In genomic region chr2:4445629-4446400, GRCm38 (mm10) we compare ENCODE assay signal across 8 mouse cellular contexts.
DNase-seq lines count a peak whose midpoint lies in the region; ATAC-seq and TF ChIP-seq lines count a peak whose summit lies in the region.

No protein-coding gene starts in this region.

- H3K9ac ChIP-seq in lung, postnatal 0 days (replicated peaks; ENCODE audit: low read depth), result no peak overlapping the region

- TF ChIP-seq CTCF in lung, postnatal 0 days (IDR thresholded peaks at IDR 0.05), result no peak

- 73% methylated on average over 10 of the region's 10 CpGs for WGBS in lung, postnatal 0 days

- no peaks in the 10 kb centered on the region for H3K36me3 ChIP-seq in lung, postnatal 0 days (ENCODE audit: insufficient read depth, low read length)

- 0 out of 2 replicates have a peak overlapping the region, but pooled peaks have one; percentile 4 for H3K27ac ChIP-seq in lung, postnatal 0 days (ENCODE audit: low read length)

- no peak for TF ChIP-seq EP300 in lung, postnatal 0 days (IDR thresholded peaks at IDR 0.05)

- peaks cover 5% of the 10 kb centered on the region; the same call in 1 of the 2 replicates for H3K4me1 ChIP-seq in lung, postnatal 0 days (ENCODE audit: insufficient read depth, low read depth, low read length)

- no peak overlapping the region for H3K4me2 ChIP-seq in lung, postnatal 0 days (replicated peaks; ENCODE audit: low read depth, low read length)

- peak; percentile 77 for ATAC-seq in lung, postnatal 0 days

- no peaks in the 10 kb centered on the region for H3K9me3 ChIP-seq in lung, postnatal 0 days (ENCODE audit: low read length)

- no peak overlapping the region for H3K4me3 ChIP-seq in lung, postnatal 0 days (ENCODE audit: low read depth, low read length)

- DNase-seq in kidney, postnatal 14 days, result peak; percentile 20
- DNase-seq in kidney, adult 9 months, result no peak
- DNase-seq in adrenal gland, postnatal 10 days, result peak; percentile 59
- peak; percentile 73 to 78 for DNase-seq in heart, adult 9 months (ENCODE audit: low spot score in 2 of 2)
- DNase-seq in lung, postnatal 0 days (ENCODE audit: low spot score), result peak; percentile 62
- peak; percentile 64 to 71 for DNase-seq in urinary bladder, postnatal 4 days (ENCODE audit: low spot score in 2 of 2)
- no peak for DNase-seq in cerebellum, adult 9-11 months
- no peak for DNase-seq in embryo, embryonic 10.5 days (ENCODE audit: low spot score)

- no peaks in the 10 kb centered on the region for H3K27me3 ChIP-seq in lung, postnatal 0 days (replicated peaks; ENCODE audit: insufficient read depth, low read length)

Comparison
In these comparisons a context has a peak if more than half of its experiments do, and no peak if none do; other contexts are left out.
1. DNase-seq: peak in kidney, postnatal 14 days (single experiment), adrenal gland, postnatal 10 days (single experiment), heart, adult 9 months (2 of 2), lung, postnatal 0 days (single experiment) and urinary bladder, postnatal 4 days (2 of 2); none in kidney, adult 9 months (single experiment), cerebellum, adult 9-11 months (single experiment) and embryo, embryonic 10.5 days (single experiment).